Mouse (Mus musculus) cerebellum, adult 9-11 months (tissue): ENCODE data around the gene Exoc6.
A peak's percentile ranks its signal among the peaks of the same experiment; 100 is the strongest.
"Not testable (repeated sequence)": the region's sequence is repeated elsewhere in the genome, so short reads cannot be mapped to it uniquely, and the experiment has no call there.

Experiments
- DNase-seq: peaks from one replicate; pipeline ENCODE4 v3.0.0; 2022

Exoc6 gene

DNA sequence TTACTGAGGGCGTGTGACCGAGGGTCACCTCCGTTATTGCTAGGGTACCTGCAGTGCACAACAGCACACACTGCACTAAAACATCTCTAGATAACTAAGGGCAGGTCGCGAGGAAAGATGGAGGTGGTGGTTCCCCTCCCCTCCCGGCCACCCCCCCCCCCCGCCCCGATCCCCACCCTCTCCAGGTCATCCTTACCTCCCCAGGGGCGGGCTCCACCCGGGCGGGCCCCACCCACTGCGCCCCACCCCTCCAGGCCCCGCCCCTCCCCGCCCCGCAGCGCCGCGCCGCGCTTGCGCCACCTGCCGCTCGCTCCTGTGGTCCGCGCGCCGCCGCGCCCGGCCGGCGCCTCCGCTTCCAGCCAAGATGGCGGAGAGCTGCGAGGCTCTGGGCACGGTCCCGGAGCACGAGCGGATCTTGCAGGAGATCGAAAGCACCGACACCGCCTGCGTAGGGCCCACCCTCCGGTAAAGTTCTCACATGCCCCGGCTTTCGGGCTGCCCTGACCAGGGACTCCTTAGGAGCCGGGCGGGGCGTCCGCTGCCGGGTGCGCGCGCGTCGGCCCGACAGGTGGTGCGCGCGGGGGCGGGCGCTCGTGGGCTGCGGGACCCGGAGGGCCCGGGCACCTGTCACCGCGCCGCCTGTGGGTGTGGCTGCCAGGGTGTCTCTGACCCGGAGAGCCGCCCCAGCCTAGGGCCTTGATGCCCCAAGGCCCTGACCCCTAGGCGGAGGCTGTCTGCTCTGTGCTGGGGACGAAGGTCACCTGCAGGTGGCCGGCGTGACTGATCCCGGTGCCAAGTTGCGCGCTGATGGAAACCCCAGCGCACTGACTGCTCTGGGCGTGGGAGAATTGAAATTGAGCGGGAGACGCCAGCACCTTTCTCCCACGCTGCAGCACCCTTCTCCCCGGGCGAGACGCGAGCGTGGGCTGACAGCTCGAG is at the start of gene Exoc6:
TSS of gene Exoc6 (plus strand) at position 318 of the 939 bp plus-strand sequence.
- DNase-seq, result peak; percentile 88

DNA sequence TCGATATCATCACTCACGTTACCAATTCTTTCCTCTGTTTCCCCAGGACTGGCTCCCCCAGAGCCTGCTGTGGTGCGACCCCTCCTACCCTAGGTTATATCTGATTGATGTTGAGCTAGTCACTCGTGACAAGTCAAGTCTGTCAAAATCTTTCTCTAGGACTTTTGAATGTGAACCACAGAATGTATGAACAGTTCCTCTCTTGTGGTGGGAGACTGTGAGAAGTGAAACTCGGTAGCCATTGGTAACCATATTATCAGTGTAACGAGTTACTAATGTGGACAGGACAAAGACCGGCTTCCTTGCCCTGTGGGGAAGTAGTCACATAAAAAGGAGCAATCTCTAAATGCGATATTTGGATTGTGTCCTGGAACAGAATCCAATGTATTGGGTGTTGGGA is 47.2 kb upstream of the Exoc6 start:
- DNase-seq, result no peak

DNA sequence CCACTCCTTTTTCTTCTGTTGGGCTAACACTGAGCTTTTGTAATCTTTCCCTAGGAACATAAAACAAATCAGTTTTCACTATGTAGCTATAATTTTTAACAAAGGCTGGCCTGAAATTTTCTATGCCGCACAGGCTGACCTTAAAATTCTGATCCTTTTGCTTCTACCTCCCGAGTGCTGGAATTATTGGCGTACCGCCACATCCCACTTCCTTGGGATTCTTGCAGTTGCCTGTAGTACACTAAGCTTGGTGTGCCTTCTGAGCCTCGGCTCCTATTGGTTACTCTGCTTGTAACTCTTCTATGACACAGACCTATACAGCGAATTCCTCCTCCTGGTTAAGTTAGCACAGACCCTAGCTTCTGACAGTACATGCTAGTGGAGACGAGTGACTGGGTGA is 44.2 kb upstream of the Exoc6 start:
- no peak for DNase-seq

DNA sequence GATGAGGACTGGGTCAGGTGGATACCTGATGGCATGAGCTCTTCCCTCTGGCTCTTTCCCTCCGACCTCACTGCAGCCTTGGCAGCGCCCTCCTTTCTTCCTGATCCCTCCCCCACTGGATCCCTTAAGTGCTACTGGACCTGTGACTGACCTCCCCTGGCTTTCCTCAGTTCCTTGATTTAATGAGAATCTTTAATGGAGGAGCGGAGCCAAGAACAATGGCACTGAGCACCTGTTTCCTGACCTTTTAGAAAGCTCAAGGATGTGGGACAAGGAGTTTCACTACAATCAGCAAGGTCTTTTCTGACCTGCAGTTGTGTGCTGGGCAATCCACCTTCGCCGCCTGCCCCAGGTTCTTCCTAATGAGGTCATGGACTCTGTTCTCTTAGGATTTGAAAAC is 43.6 kb upstream of the Exoc6 start:
- no peak for DNase-seq

DNA sequence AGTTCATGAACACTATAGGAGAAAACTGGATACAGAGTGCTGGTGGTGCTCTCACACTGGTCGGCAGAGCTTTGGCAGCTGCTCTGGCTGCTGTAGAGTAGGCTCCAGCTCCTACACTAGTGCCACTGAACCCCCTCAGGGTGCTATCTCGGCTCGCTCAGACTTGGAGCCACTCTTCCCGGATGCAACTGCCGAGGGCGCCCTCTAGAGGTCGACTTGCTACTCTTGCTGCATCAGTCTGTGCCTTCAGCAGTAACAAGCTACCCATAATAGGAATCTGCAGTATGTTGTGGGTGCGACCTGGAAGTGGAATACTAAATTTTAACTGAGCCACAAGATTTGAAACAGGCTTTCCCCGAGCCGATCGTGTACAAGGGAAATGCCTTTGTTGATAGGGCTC is 40.5 kb upstream of the Exoc6 start:
- no peak for DNase-seq

DNA sequence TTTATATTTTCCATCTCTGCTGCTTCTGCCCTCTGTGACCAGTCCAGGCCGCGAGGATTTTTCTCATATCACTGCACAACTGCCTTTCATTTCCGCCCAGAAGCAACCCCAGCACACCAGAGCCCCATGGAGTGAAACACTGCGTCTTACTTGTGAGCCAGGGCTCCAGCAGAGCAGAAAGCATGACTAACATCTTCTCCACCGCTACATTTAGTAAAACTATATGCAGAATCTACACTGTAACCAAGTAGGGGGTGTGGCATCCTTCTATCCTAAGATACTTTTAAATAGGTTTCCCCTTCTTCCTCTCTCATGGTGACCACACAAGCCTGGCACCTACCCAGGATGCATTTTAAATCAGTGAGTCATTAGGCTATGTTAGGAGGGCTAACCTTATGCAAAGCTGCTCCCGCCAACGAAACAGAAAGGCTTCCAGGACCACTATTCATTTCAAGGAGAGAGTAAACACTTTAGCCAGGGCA is 35.4 kb upstream of the Exoc6 start:
- DNase-seq, result no peak

DNA sequence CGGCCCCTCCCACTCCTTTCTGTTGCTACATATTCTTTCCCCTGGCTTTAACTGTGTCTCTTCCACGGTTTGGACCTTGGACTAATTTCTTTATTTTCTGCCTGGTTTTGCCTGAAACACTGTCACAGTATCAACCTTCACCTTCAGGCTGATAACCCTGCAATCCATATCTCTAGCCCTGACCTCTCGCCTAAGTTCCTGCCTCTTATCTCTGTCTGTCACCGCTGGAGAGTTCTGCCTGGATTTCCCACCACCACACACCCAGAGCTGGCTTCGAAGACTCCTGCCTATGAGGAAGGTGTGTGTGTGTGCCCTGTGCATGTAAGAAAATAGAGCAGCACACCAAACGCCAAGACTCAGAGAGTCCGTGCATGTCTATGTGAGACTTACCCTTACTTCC is 32.8 kb upstream of the Exoc6 start:
- no peak for DNase-seq

DNA sequence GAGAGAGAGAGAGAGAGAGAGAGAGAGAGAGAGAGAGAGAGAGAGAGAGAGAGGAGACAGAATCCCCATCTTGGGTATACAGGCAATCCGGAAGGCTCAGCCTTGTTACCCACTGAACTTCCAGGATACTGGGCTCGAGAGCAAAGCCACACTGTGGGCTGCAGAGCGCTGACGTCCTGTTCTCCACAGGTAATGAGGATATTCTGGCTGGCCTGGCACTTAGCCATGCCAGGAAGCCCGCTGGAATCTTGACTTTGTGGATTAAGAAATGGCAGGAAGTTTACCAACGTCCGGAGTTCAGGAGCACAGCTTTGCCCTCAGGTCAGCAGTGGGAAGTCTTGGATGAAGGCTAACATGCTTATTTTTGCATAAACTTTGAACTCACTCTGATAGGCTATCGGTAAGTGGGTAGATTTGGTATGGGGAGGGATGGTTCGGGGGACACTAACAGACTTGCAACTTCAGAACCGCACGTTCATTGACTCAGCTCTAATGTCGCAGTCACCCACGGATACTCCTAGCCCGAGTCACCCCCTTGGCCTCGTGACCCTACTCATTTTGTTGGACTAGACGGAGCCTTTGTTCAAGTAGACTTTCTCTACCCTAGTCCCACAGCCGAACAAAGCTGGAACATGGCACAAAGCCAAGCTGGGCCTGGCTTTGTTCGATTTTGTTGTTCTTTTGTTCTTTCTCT is 29.3 kb upstream of the Exoc6 start:
- no peak for DNase-seq

DNA sequence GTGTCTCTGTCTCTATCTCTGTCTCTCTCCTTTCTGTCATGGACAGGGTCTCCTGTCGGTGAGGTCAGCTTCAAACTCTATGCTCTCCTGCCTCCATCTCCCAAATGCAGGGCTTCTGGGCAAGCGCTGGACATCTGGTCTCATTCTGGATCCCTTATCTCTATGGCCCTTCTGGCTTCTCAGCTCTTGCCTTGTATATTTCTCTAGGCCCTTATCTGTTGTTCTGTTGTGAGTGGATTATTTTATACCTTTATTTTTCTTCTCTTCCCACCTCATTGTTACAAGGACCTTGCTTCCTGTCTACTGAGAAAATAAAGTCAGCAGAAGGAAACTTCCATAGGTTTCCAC is 28.8 kb upstream of the Exoc6 start:
- DNase-seq, result no peak

DNA sequence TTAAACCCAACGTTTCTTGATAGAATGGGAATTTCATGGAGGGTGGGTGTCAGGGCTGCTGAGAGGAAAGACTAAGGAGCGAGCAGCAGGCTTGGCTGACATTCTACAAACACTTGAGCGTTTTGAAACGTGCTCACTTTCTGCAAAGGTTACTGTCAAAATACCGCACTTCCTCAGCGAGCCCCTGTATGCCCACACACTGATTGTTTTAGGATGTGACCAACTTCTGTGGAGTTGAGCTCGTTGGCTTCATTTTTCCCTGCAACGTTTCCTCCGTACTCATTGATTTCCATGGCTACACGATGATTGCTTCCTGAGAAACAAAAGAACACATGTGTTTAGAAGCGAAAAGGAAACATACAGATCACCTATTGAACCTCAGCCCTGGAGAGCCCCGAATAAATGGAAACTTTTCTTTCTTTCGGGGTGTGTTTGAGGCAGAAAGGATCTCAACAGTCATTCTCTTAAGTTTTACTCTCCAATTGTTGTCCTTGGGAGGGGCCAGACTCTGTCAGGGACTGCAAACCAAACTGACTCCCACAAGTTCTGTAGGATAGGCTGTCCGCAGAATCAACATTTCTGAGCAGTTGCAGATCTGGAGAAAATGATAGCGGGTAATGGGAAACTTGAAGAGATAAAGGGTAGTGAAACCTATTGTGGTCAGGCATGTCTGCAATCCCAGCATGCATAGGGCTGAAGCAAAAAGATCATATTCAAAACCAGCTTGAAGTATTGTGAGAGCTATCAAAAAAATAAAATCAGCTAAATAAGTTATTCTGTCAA is 26.7 kb upstream of the Exoc6 start:
- DNase-seq, result no peak

DNA sequence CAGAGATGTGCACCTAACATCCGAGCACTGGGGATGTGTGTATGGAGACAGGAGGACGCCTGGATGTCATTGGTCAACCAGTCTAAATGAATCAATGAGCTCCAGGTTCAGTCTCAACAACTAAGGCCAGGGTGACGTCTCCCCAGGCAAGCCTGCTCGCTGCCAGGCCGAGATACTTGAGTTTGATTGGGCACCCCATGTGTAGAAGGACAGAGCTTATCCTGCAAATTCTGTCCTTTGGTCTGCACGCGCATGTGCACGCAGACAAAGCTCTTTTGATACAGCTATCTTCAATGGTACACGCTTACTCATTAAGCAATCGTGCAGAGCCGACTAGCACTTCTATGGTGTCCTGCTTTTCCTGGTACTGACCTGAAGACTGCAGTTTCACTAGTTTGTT is 24.3 kb upstream of the Exoc6 start:
- no peak for DNase-seq

DNA sequence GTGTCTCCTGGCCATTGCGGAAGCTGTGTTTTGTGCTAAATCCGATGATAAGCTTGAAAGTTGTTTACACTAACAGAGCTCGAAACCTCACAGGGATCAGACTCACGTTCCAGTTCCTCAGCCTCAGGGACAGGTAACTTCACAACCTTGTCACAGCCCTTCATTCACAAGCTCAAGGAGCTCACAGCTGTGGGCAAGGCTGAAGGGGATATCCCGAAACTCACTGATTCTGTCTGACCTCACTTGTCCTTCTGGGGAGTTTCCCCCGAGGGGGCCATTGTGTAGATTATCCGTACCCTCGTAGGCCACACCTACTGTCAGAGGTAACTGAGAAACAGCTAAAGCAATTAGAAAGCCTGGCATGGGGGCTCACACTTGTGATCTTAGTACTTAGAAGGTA is 23.4 kb upstream of the Exoc6 start:
- no peak for DNase-seq

DNA sequence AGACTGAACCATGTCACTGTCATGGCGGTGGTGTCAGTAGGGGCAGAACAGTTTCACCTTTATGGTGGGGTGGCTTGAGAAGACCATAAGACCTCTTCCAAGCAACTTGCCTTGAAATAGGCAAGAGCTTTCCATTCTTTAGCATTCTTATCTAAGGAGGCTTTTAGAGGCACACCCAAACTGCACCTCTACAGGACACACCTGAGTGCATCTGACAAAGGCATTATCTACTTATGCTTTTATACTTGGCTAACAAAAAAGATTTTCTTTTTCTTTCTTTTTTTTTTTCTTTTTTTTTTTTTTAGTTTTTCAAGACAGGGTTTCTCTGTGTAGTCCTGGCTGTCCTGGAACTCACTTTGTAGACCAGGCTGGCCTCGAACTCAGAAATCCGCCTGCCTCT is 22.5 kb upstream of the Exoc6 start:
- not testable (repeated sequence) for DNase-seq

DNA sequence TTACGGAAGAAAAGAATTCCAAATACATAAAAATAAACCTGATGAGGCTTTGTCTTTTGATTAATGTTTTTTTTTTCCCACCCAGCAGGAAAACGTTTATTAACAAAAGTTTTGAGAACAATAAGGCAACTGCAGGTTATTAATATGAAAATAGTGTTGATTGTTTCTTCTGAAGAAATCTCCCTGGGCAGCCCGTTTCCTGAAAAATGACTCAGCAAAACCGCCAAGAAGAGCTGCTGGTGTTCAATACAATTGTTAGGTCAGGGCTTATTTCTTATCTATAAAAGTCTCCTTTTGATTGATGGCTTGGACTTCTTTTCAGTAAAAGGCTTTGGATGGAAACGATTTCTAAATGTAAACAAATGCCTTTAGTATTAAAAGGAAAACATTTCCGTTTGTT is 21.6 kb upstream of the Exoc6 start:
- DNase-seq, result no peak

DNA sequence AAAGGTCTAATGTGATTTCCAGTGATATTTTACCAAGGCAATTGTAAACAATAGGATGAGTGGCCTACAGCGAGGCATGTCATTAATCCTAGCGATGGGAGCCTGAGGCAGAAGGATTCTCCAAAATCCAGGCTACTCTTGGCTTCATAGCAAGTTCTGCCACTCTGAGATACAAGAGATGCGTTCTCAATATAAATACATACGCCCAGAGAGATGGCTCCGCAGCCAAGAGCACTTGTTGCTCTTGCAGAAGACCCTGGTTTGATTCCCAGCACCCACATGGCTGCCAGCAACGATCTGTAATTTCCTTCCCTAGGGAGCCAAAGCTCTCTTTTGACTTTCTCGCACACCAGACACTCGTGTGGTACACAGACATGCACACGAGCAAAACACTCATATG is 20.9 kb upstream of the Exoc6 start:
- no peak for DNase-seq

DNA sequence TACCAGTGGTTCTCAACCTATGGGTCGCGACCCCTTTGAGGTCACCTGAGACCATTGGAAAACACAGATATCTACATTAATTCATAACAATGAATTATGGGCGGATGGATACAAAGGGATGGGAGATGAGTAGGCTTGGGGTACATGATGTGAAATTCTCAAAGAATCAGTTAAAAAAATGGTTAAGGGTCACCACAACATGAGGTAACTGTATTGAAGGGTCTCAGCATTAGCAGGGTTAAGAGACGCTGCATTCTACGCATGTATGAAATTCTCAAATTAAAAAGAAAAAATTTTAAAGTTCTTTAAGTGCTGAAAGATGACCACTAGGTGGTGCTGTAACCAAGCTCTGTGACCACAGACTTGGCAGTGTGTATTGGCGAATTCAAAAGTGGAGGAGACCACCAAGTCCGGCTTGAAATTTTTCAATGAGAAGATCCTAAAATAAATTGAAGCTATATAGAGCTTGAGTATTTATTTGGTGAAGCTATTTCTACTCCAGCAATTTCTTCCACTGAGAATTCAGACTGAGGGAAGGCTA is 20.2 kb upstream of the Exoc6 start:
- no peak for DNase-seq

DNA sequence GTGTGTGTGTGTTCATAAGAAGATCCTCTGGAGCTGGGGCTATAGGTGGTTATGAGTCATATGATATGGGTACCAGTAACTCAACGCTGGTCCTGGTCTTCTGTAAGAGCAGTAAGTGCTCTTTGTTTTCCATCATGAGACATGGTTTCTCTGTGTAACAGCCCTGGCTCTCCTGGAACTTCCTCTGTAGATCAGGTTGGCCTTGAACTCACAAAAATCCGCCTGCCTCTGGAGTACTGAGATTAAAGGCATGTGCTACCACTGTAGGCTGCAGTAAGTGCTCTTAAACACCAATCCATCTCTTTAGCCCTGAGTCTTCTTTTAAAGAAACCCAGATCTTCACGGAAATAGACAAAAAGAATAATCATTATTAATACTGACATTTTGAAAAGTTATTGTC is 19.6 kb upstream of the Exoc6 start:
- DNase-seq, result no peak

DNA sequence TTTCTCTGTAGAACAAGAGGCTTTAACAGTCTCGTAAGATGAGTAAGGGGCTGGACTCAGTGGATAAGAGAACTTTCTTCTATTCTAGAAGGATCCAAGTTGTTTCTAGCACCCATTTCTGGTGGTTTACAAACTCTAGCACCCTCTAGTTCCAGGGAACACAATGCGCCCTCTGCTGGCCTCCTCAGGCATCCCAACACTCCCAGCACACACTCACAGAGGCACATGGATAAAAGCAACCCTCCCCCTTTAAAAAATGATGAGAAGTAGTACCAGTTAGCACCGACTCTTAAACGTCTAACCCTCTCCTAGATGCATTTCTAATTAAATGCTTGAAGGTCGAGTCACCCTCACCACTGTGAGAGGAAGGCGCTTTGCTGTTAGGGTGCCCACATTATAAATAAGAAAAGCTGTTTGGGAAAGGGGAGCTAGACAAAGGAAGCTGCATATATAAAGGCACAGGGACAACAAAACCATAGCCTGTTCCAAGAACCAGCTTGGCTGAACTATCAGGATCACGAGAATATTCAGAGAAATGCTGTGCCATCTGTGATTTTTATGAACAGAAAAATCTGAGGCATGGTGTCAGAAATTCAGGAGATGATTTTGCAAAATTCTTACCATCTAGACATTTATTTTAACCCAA is 18.9 kb upstream of the Exoc6 start:
- no peak for DNase-seq

DNA sequence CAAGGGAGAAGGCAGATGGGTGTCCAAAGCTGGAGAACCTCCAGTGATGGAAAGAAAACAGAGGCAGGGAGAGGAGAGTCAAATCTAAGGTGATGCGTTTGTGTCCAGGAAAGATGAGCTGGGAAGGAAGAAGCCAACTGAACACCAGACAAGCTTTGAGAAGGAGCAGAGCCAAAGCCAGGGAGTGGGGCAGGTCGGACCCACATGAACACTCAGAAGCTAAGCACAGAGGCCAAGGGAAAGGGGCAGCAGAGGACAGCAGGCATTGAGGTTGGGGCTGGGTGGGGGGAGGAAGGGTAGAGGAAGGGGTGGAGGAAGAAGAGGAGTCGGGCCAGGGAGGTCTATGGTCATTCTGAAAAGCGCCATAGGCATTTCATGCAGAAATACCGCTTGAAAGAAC is 17.0 kb upstream of the Exoc6 start:
- no peak for DNase-seq

DNA sequence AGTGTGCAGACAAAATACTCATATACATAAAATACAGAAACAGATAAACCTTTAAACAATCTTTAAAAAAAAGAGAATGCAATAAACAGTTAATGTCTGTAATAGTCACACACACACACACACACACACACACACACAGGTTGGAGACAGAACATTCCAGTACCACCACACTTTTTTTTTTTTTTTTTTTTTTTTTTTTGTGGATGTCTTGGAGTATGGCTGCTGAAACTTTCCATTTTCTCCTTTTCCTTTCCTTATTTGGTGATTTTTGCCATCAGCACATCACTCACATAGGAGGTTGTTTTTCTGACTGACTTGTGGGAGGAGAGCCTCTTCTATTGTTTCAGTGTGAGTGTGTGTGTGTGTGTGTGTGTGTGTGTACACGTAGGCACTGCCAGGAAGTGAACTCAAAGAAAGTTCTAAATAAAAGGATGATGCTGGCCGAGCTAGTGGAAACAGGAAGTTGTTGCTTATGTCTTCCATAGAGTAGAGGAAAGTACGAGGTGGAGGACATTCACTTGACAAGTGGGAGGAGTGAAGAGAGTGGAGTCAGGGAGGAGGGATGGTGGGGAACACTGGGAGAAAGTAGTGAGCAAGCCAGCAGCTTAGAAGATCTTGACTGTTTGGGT is 15.4 kb upstream of the Exoc6 start:
- DNase-seq, result no peak

DNA sequence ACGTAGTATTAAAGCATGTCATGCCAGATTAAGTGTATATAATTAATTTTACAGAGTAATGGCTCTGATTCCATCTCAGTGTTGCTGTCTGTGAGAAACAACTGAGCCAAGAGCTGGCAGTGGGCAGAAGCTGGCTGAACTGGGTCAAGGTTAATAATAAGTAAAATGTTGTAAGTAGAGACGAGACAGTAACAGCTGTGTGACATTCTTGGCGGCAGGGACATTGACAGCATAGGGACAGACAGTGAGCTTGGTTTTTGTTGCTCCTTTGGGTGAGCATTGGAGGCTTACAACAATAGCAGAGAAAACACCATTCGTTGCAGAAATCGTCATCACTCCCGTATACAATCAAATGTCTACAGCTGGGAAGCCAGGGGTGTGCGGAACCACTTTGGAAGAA is 13.8 kb upstream of the Exoc6 start:
- DNase-seq, result no peak

DNA sequence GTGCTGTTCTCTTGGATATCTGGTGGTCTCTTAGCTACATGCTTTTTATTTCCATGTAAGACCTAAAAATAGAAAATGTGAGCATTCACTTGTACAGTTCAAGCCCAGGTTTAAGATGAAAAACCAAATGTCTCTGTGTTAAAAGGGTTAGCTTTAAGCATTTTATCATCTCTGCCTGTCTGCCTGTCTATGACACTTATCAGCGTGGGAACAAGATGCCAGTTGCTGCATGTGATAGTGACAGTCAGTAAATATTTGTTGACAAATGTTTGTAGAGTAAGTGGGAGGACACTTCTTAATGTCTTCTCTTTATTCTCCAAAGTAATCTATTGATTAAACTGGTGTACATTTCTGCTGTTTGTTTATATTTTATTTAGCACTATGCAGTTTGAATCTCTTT is 12.5 kb upstream of the Exoc6 start:
- DNase-seq, result no peak
